Mouse (Mus musculus): ENCODE results near the gene Diaph3. TPM values are rescaled to one million over a fixed set of nuclear protein-coding genes. Genes with fewer than 3 reads are reported as not detected.

Diaph3 gene
- polyA plus RNA-seq, 1 experiment, result 3.4 TPM

DNA sequence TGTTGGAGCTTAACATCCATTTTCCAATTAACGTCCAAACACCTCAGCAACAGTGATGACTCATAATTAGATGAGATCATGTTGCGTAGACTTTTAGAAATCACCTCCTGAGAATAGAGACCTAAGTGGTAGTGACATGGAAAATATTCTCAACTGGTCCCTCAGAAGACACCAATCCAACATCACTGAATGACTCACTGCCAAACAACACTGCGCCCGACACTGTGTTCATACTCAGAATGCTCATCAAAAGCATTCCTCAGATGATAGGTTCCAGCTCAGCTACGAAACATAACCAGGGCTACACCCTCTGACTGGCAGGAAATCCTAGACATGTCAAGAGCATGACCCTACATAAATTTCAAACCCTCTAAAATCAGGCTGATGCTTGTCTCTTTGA, 89.8 kb downstream of the Diaph3 start:
- TF ChIP-seq GATA1 (IDR thresholded peaks at IDR 0.05; ENCODE audit: low read length) (no peak), TAL1 (IDR thresholded peaks at IDR 0.05; ENCODE audit: low read length) (no peak)
- H3K9me3 ChIP-seq (ENCODE audit: control insufficient read depth, low read length), result peaks cover 10% of the 10 kb centered on the region
- no peak overlapping the region for H3K4me3 ChIP-seq (replicated peaks)

DNA sequence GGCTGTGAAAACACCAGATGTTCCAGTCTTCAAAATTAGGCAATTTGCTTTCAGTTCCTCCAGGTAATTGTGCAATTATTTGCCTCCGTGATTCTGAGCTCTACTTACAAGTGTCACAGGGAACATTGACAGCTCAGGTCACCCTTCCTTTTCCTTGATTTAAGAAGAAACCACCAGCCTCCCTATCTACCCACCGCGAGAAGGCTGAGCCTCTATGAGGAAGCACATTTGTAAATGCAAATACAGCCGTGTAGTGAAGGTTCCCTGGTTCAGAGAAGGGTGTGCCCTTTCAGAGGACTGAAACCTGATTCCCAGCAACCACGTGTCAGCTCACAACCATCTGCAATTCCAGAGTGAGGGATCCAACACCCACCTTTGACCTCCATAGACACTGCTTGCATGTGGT, 96.6 kb downstream of the Diaph3 start:
- no peak for TF ChIP-seq TAL1 (IDR thresholded peaks at IDR 0.05; ENCODE audit: low read length)
- TF ChIP-seq GATA1 (IDR thresholded peaks at IDR 0.05; ENCODE audit: low read length), result no peak
- Histone ChIP-seq H3K4me1 (ENCODE audit: control insufficient read depth) (peaks cover 1% of the 10 kb centered on the region; the same call in 1 of the 2 replicates), H3K4me3 (replicated peaks) (no peak overlapping the region), H3K9me3 (ENCODE audit: control insufficient read depth, low read length) (no peaks in the 10 kb centered on the region), H3K27me3 (ENCODE audit: control insufficient read depth) (no peaks in the 10 kb centered on the region), H3K36me3 (ENCODE audit: control insufficient read depth) (peaks cover 7% of the 10 kb centered on the region)

More for the DNA sequence above, 89.8 kb downstream of the Diaph3 start:
- no peaks in the 10 kb centered on the region for H3K27me3 ChIP-seq (ENCODE audit: control insufficient read depth)
- H3K4me1 ChIP-seq (ENCODE audit: control insufficient read depth), result peaks cover 2% of the 10 kb centered on the region; the same call in 1 of the 2 replicates
- peaks cover 18% of the 10 kb centered on the region for H3K36me3 ChIP-seq (ENCODE audit: control insufficient read depth)

DNA sequence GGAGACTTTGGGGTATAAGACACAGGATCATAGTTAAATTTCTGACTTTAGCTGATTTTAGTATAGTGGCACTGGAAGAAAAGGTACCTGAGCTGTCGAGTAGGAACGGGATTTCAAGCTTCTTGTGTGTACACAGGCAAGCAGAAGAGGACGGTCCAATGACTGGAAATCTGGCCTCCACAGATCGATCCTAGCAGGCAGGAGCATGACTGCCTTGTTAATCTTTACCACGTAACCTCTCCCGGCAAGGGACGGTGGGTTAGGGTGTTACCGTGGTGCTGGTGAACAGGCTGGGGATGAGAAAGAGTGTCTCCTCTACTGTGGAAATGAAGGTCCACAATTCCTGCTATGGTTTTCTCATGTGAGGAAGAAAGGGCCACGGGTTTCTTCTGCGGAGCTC, 120.8 kb downstream of the Diaph3 start:
- no peaks in the 10 kb centered on the region for H3K4me1 ChIP-seq (ENCODE audit: control insufficient read depth)
- H3K27me3 ChIP-seq (ENCODE audit: control insufficient read depth), result no peaks in the 10 kb centered on the region
- no peaks in the 10 kb centered on the region for H3K9me3 ChIP-seq (ENCODE audit: control insufficient read depth, low read length)
- TF ChIP-seq GATA1 (IDR thresholded peaks at IDR 0.05; ENCODE audit: low read length) (no peak), TAL1 (IDR thresholded peaks at IDR 0.05; ENCODE audit: low read length) (no peak)
- H3K4me3 ChIP-seq (replicated peaks), result no peak overlapping the region
- peaks cover 34% of the 10 kb centered on the region for H3K36me3 ChIP-seq (ENCODE audit: control insufficient read depth)

DNA sequence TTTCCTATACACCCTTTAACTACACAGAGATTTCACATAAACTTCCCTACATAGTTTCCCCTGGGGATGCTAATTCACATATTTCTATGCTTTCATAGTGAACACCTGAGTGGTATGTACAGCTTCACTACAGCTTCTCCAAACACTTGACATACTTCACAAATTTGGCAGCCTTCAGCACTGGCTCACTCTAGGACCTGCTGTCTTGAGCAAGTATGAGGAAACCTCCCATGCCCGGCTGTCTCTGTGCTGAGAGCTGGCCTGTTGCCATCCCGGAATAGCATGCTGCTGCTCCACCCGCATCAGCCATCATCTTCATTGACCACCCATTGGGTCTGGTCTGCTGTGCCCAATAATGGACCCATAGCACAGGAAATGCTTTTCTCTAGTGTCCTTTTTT, 121.3 kb downstream of the Diaph3 start:
- no peaks in the 10 kb centered on the region for H3K4me1 ChIP-seq (ENCODE audit: control insufficient read depth)
- no peak for TF ChIP-seq GATA1 (IDR thresholded peaks at IDR 0.05; ENCODE audit: low read length)
- no peak for TF ChIP-seq TAL1 (IDR thresholded peaks at IDR 0.05; ENCODE audit: low read length)
- H3K36me3 ChIP-seq (ENCODE audit: control insufficient read depth), result peaks cover 28% of the 10 kb centered on the region
- no peaks in the 10 kb centered on the region for H3K27me3 ChIP-seq (ENCODE audit: control insufficient read depth)
- no peak overlapping the region for H3K4me3 ChIP-seq (replicated peaks)
- no peaks in the 10 kb centered on the region for H3K9me3 ChIP-seq (ENCODE audit: control insufficient read depth, low read length)

DNA sequence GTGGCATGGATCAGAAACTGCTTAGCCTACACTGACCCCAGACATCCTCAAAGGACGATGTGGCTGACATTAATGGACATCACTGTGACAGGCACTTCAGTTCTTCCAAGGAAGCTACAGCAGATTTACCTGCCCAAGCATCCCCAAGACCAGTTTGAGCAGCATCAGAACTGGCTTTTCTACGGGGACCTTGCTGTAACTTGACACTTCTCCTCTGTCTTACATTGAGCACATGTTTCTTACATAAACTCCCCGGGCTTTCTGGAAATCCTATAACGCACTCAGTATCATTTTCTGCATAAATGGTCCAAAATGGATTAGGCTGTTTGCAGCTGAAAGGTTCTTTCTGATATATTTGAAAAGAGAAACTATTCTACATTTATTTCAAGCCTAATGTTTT, 143.7 kb downstream of the Diaph3 start:
- TF ChIP-seq GATA1 (IDR thresholded peaks at IDR 0.05; ENCODE audit: low read length) (no peak), TAL1 (IDR thresholded peaks at IDR 0.05; ENCODE audit: low read length) (no peak)
- no peaks in the 10 kb centered on the region for H3K9me3 ChIP-seq (ENCODE audit: control insufficient read depth, low read length)
- peaks cover 63% of the 10 kb centered on the region for H3K36me3 ChIP-seq (ENCODE audit: control insufficient read depth)
- no peaks in the 10 kb centered on the region for H3K4me1 ChIP-seq (ENCODE audit: control insufficient read depth)
- no peak overlapping the region for H3K4me3 ChIP-seq (replicated peaks)
- no peaks in the 10 kb centered on the region for H3K27me3 ChIP-seq (ENCODE audit: control insufficient read depth)

DNA sequence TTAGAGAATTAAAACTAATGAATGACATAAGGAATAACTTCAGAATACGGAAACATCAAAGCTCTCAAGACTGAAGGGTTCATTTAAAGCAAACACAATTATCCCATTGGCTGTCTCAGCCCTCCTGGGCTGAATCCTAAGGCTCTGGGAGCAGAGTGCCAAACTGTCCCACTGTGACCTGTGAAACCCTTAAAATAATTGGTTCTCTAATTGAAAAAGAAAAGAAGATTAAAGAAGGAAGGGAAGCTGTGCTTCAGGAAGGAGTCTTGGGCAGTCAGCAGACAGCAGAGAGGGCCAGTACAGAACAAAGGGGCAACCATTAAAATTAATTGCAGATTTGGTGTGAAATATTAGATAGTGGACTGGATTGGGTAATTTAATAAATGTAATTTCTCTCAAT, 189.9 kb downstream of the Diaph3 start:
- H3K9me3 ChIP-seq (ENCODE audit: control insufficient read depth, low read length), result no peaks in the 10 kb centered on the region
- H3K4me1 ChIP-seq (ENCODE audit: control insufficient read depth), result no peaks in the 10 kb centered on the region
- no peaks in the 10 kb centered on the region for H3K27me3 ChIP-seq (ENCODE audit: control insufficient read depth)
- H3K4me3 ChIP-seq (replicated peaks), result no peak overlapping the region
- TF ChIP-seq GATA1 (IDR thresholded peaks at IDR 0.05; ENCODE audit: low read length), result no peak
- no peak for TF ChIP-seq TAL1 (IDR thresholded peaks at IDR 0.05; ENCODE audit: low read length)
- peaks cover 23% of the 10 kb centered on the region for H3K36me3 ChIP-seq (ENCODE audit: control insufficient read depth)

DNA sequence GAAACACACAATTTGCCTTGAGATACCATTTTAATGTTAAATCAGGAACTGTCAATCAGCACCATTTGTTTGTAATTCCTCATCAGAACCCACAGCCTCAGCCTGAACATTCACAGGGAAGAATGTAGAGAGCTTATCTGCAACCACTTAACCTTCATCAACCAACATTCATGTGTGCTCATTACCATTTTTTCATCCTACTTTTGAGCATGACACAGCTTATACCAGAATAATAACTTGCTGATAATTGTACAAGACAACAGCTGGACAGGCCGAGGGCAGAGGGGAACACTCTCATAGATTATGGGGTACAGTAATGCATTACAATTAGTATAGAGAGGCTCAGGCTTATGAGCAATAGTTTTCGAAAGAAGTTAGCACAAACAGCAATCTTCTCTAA, 203.1 kb downstream of the Diaph3 start:
- no peak for TF ChIP-seq TAL1 (IDR thresholded peaks at IDR 0.05; ENCODE audit: low read length)
- no peak for TF ChIP-seq GATA1 (IDR thresholded peaks at IDR 0.05; ENCODE audit: low read length)
- Histone ChIP-seq H3K9me3 (ENCODE audit: control insufficient read depth, low read length) (no peaks in the 10 kb centered on the region), H3K4me3 (replicated peaks) (no peak overlapping the region)

DNA sequence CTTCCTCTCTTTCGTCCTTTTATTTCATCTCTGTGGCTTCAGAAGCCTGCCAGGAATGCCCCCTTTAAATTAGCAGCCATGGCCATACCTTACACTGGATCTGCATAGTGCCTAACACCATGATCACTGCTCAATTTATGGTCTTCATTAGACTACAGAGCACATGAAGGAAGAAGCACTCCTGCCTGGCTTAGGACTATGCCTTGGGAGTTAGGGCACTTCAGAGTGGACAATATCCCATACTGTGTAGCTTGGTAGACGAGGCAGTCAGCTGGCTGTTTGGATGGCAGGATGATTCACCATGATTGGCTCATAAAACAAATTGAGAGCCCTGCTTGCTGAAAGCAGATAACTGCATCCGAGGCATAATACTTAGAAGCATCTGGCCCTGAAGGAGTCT, 204.6 kb downstream of the Diaph3 start:
- H3K27me3 ChIP-seq (ENCODE audit: control insufficient read depth), result no peaks in the 10 kb centered on the region
- H3K9me3 ChIP-seq (ENCODE audit: control insufficient read depth, low read length), result no peaks in the 10 kb centered on the region
- H3K4me1 ChIP-seq (ENCODE audit: control insufficient read depth), result no peaks in the 10 kb centered on the region
- no peak for TF ChIP-seq TAL1 (IDR thresholded peaks at IDR 0.05; ENCODE audit: low read length)
- TF ChIP-seq GATA1 (IDR thresholded peaks at IDR 0.05; ENCODE audit: low read length), result no peak
- H3K36me3 ChIP-seq (ENCODE audit: control insufficient read depth), result peaks cover 7% of the 10 kb centered on the region
- H3K4me3 ChIP-seq (replicated peaks), result no peak overlapping the region

More for the DNA sequence above, 203.1 kb downstream of the Diaph3 start:
- H3K27me3 ChIP-seq (ENCODE audit: control insufficient read depth), result no peaks in the 10 kb centered on the region
- peaks cover 7% of the 10 kb centered on the region for H3K36me3 ChIP-seq (ENCODE audit: control insufficient read depth)
- no peaks in the 10 kb centered on the region for H3K4me1 ChIP-seq (ENCODE audit: control insufficient read depth)

DNA sequence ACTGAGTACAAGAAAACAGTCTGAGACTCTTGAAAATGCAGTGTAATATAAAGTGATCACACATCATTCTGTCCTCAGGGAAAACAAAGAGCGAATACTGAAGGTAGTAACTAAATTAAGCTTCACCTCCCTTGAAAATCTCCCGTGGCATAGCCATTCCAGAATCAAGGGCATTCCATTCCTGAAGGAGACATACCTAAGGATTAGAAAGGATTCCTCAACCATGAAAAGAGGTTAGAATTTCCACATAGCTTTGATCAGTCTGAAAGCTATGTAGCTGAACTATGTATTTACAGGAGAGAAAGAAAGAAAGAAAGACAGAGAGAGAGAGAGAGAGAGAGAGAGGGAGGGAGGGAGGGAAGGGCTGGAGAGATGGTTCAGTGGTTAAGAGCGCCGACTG, 210.3 kb downstream of the Diaph3 start:
- Histone ChIP-seq H3K36me3 (ENCODE audit: control insufficient read depth) (peaks cover 3% of the 10 kb centered on the region; the same call in 1 of the 2 replicates), H3K9me3 (ENCODE audit: control insufficient read depth, low read length) (no peaks in the 10 kb centered on the region), H3K27me3 (ENCODE audit: control insufficient read depth) (no peaks in the 10 kb centered on the region), H3K4me1 (ENCODE audit: control insufficient read depth) (no peaks in the 10 kb centered on the region), H3K4me3 (replicated peaks) (no peak overlapping the region)
- TF ChIP-seq TAL1 (IDR thresholded peaks at IDR 0.05; ENCODE audit: low read length), result no peak
- no peak for TF ChIP-seq GATA1 (IDR thresholded peaks at IDR 0.05; ENCODE audit: low read length)

DNA sequence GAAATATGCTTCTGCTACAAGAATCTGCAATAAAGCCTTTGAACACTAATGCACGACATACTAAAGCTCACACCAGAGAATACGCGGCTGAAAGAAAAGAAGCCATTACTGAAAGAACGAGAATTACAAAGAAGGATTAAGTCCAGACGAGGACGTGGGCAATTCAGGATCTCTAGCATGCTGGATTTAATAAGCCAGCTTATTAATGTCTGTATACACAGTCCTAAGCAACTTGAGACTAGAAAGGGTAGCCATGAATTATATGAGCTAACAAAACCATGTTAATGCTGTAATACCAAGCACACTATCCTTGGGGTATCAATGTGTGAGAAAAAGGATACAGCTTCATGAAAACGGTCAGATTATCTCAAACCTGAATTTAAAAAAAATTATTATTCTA, 214.2 kb downstream of the Diaph3 start:
- no peak overlapping the region for H3K4me3 ChIP-seq (replicated peaks)

More for the DNA sequence above, 214.2 kb downstream of the Diaph3 start:
- Histone ChIP-seq H3K36me3 (ENCODE audit: control insufficient read depth) (peaks cover 7% of the 10 kb centered on the region), H3K4me1 (ENCODE audit: control insufficient read depth) (no peaks in the 10 kb centered on the region), H3K27me3 (ENCODE audit: control insufficient read depth) (no peaks in the 10 kb centered on the region), H3K9me3 (ENCODE audit: control insufficient read depth, low read length) (no peaks in the 10 kb centered on the region)
- TF ChIP-seq TAL1 (IDR thresholded peaks at IDR 0.05; ENCODE audit: low read length), result no peak
- no peak for TF ChIP-seq GATA1 (IDR thresholded peaks at IDR 0.05; ENCODE audit: low read length)

Measured in erythroblast, embryonic 14.5 days (primary cell).